Mouse (Mus musculus): Measurements from ENCODE around the gene Lce1d. TPM values are rescaled to one million over a fixed set of nuclear protein-coding genes. Genes with fewer than 3 reads are reported as not detected.

The Lce1d gene
- polyA plus RNA-seq, 1 experiment from 2014 or later, result not detected

GRCm38 (mm10) chr3:92638653-92638991, 48.4 kb downstream of the Lce1d start:
- H3K4me1 ChIP-seq, result no peaks in the 10 kb centered on the region
- H3K4me2 ChIP-seq (replicated peaks), result no peak overlapping the region
- H3K27me3 ChIP-seq (replicated peaks), result no peaks in the 10 kb centered on the region
- no peak for ATAC-seq (ENCODE audit: low FRiP score, low read depth)
- H3K4me3 ChIP-seq, result no peak overlapping the region
- no peak overlapping the region for H3K27ac ChIP-seq
- H3K36me3 ChIP-seq, result no peaks in the 10 kb centered on the region
- H3K9ac ChIP-seq, result no peak overlapping the region
- 80% methylated on average over 3 of the region's 3 CpGs for WGBS
- no peaks in the 10 kb centered on the region for H3K9me3 ChIP-seq

- Histone ChIP-seq H3K4me1 (no peaks in the 10 kb centered on the region), H3K36me3 (no peaks in the 10 kb centered on the region), H3K4me2 (replicated peaks) (no peak overlapping the region), H3K27ac (no peak overlapping the region), H3K4me3 (no peak overlapping the region), H3K9ac (no peak overlapping the region), H3K27me3 (replicated peaks) (no peaks in the 10 kb centered on the region), H3K9me3 (no peaks in the 10 kb centered on the region)
- 53% methylated on average over 1 of the region's 1 CpGs for WGBS
- ATAC-seq (ENCODE audit: low FRiP score, low read depth), result 0 out of 2 replicates have a peak, but pooled peaks have one; percentile 44
Measured at GRCm38 (mm10) chr3:92637745-92638652, 49.0 kb downstream of the Lce1d start.

Other genes with a start within 250 kb of the Lce1d start
- not detected in 2 replicates for gene Sprr1b, start 248.4 kb downstream of the Lce1d start, polyA plus RNA-seq (2016; fragmentation: Nextera tagmentation; extraction: Ambion mirVana)
- gene Sprr3, start 228.5 kb downstream of the Lce1d start, polyA plus RNA-seq (2016; fragmentation: Nextera tagmentation; extraction: Ambion mirVana), result not detected in 2 replicates
- not detected in 2 replicates for gene Sprr1a, start 201.3 kb downstream of the Lce1d start, polyA plus RNA-seq (2016; fragmentation: Nextera tagmentation; extraction: Ambion mirVana)
- not detected in 2 replicates for gene Sprr4, start 186.7 kb downstream of the Lce1d start, polyA plus RNA-seq (2016; fragmentation: Nextera tagmentation; extraction: Ambion mirVana)
- not detected in 2 replicates for gene 2310046K23Rik, start 152.7 kb downstream of the Lce1d start, polyA plus RNA-seq (2016; fragmentation: Nextera tagmentation; extraction: Ambion mirVana)
- gene Ivl, start 113.5 kb downstream of the Lce1d start, polyA plus RNA-seq (2016; fragmentation: Nextera tagmentation; extraction: Ambion mirVana), result 0.10 and 0.13 TPM in 2 replicates
- gene Smcp, start 98.2 kb downstream of the Lce1d start, polyA plus RNA-seq (2016; fragmentation: Nextera tagmentation; extraction: Ambion mirVana), result not detected in 2 replicates
- gene 2210017I01Rik, start 79.7 kb downstream of the Lce1d start, polyA plus RNA-seq (2016; fragmentation: Nextera tagmentation; extraction: Ambion mirVana), result not detected in 2 replicates
- not detected in 2 replicates for gene Lce6a, start 65.5 kb downstream of the Lce1d start, polyA plus RNA-seq (2016; fragmentation: Nextera tagmentation; extraction: Ambion mirVana)
- gene Lce1a1, start 38.9 kb downstream of the Lce1d start, polyA plus RNA-seq (2016; fragmentation: Nextera tagmentation; extraction: Ambion mirVana), result not detected in 2 replicates
- gene Lce1b, start 30.3 kb downstream of the Lce1d start, polyA plus RNA-seq (2016; fragmentation: Nextera tagmentation; extraction: Ambion mirVana), result not detected in 2 replicates
- not detected in 2 replicates for gene Lce1a2, start 16.9 kb downstream of the Lce1d start, polyA plus RNA-seq (2016; fragmentation: Nextera tagmentation; extraction: Ambion mirVana)
- gene Lce1c, start 8.0 kb downstream of the Lce1d start, polyA plus RNA-seq (2016; fragmentation: Nextera tagmentation; extraction: Ambion mirVana), result not detected in 2 replicates
- not detected in 2 replicates for gene Lce1e, start 21.9 kb upstream of the Lce1d start, polyA plus RNA-seq (2016; fragmentation: Nextera tagmentation; extraction: Ambion mirVana)
- not detected in 2 replicates for gene Lce1f, start 33.1 kb upstream of the Lce1d start, polyA plus RNA-seq (2016; fragmentation: Nextera tagmentation; extraction: Ambion mirVana)
- not detected in 2 replicates for gene Gm38119, start 51.9 kb upstream of the Lce1d start, polyA plus RNA-seq (2016; fragmentation: Nextera tagmentation; extraction: Ambion mirVana)
- not detected in 2 replicates for gene Lce1g, start 65.1 kb upstream of the Lce1d start, polyA plus RNA-seq (2016; fragmentation: Nextera tagmentation; extraction: Ambion mirVana)
- not detected in 2 replicates for gene Lce1h, start 77.9 kb upstream of the Lce1d start, polyA plus RNA-seq (2016; fragmentation: Nextera tagmentation; extraction: Ambion mirVana)
- gene Lce1i, start 91.7 kb upstream of the Lce1d start, polyA plus RNA-seq (2016; fragmentation: Nextera tagmentation; extraction: Ambion mirVana), result not detected in 2 replicates
- not detected in 2 replicates for gene Lce1j, start 103.3 kb upstream of the Lce1d start, polyA plus RNA-seq (2016; fragmentation: Nextera tagmentation; extraction: Ambion mirVana)
- not detected in 2 replicates for gene Lce1k, start 120.7 kb upstream of the Lce1d start, polyA plus RNA-seq (2016; fragmentation: Nextera tagmentation; extraction: Ambion mirVana)
- gene Kprp, start 140.0 kb upstream of the Lce1d start, polyA plus RNA-seq (2016; fragmentation: Nextera tagmentation; extraction: Ambion mirVana), result not detected in 2 replicates
- gene Lce1l, start 164.1 kb upstream of the Lce1d start, polyA plus RNA-seq (2016; fragmentation: Nextera tagmentation; extraction: Ambion mirVana), result not detected in 2 replicates
- gene 2310050C09Rik, start 183.0 kb upstream of the Lce1d start, polyA plus RNA-seq (2016; fragmentation: Nextera tagmentation; extraction: Ambion mirVana), result not detected in 2 replicates
- not detected in 2 replicates for gene Lce3a, start 239.0 kb upstream of the Lce1d start, polyA plus RNA-seq (2016; fragmentation: Nextera tagmentation; extraction: Ambion mirVana)
- gene Lce3b, start 245.8 kb upstream of the Lce1d start, polyA plus RNA-seq (2016; fragmentation: Nextera tagmentation; extraction: Ambion mirVana), result not detected in 2 replicates

Data from neural tube, embryonic 12.5 days (tissue).